Mouse (Mus musculus): ENCODE measurements around the gene Slc34a1. TPM values are rescaled to one million over a fixed set of nuclear protein-coding genes. Genes with fewer than 3 reads are reported as not detected.

Slc34a1 gene
- total RNA-seq (2014; fragmentation: Nextera tagmentation): not detected in 2 replicates
- total RNA-seq (2017): 0.06 and 0.93 TPM in 2 replicates
- polyA plus RNA-seq (2012): not detected in 2 replicates

- 0 out of 2 replicates have a peak, but pooled peaks cover 2% of the 10 kb centered on the region for H3K4me1 ChIP-seq (ENCODE audit: insufficient read depth, low read depth, low read length)
- DNase-seq (ENCODE audit: low spot score) (no peak), ATAC-seq (ENCODE audit: extremely low read depth, insufficient number of reproducible peaks, low FRiP score, poor library complexity, severe bottlenecking) (no peak)
- no peak within 1 kb of the TSS for H3K4me3 ChIP-seq (ENCODE audit: low read depth, low read length)
- no peaks in the 10 kb centered on the region for H3K9me3 ChIP-seq (replicated peaks)
- H3K36me3 ChIP-seq (replicated peaks): no peaks in the 10 kb centered on the region
- TF ChIP-seq CTCF (IDR thresholded peaks at IDR 0.05; ENCODE audit: low read depth, low read length) (no peak), GATA2 (IDR thresholded peaks at IDR 0.05; ENCODE audit: borderline replicate concordance, low read depth, low read length) (no peak), GATA1 (IDR thresholded peaks at IDR 0.05; ENCODE audit: borderline replicate concordance, low read length) (no peak), POLR2AphosphoS5 (IDR thresholded peaks at IDR 0.05; ENCODE audit: insufficient replicate concordance, low read depth, low read length) (no peak), TAL1 (conservative IDR thresholded peaks at IDR 0.05; ENCODE audit: low read depth, low read length) (no peak)
- H3K27me3 ChIP-seq (ENCODE audit: insufficient read depth, low read length): peaks cover 64% of the 10 kb centered on the region
Measured at GRCm38 (mm10) chr13:55398088-55398487, at the start of gene Slc34a1. Gene Slc34a1 (plus strand): TSS chr13:55398187.

DNA sequence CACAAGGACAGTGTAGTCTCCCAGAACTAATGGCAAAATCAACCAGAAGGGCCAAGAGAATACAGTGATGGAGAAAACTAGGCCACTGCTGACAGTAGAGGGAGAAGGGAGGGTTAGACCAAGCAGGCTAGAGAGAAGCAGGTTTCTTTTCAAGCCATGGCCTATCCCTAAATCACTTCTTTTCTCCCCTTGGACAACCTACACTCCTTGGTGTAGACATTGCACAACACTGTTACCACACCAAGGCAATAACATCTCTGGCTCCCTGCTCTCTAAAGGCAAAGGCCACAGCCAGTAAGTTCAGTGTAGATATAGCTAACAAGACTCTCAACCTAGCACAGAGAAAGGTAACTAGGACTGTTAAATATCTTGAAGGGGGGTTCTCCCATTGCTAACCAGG lies 36.8 kb upstream of the Slc34a1 start:
- DNase-seq (ENCODE audit: low spot score) (no peak), ATAC-seq (ENCODE audit: extremely low read depth, insufficient number of reproducible peaks, low FRiP score, poor library complexity, severe bottlenecking) (no peak)
- Histone ChIP-seq H3K4me1 (ENCODE audit: insufficient read depth, low read depth, low read length) (peaks cover 53% of the 10 kb centered on the region), H3K36me3 (replicated peaks) (peaks cover 52% of the 10 kb centered on the region), H3K4me3 (ENCODE audit: low read depth, low read length) (peak overlapping the region; percentile 100), H3K9me3 (replicated peaks) (no peaks in the 10 kb centered on the region), H3K27me3 (ENCODE audit: insufficient read depth, low read length) (no peaks in the 10 kb centered on the region)
- TF ChIP-seq POLR2AphosphoS5 (IDR thresholded peaks at IDR 0.05; ENCODE audit: insufficient replicate concordance, low read depth, low read length): no peak
- no peak for TF ChIP-seq GATA1 (IDR thresholded peaks at IDR 0.05; ENCODE audit: borderline replicate concordance, low read length)
- TF ChIP-seq TAL1 (conservative IDR thresholded peaks at IDR 0.05; ENCODE audit: low read depth, low read length): no peak
- no peak for TF ChIP-seq CTCF (IDR thresholded peaks at IDR 0.05; ENCODE audit: low read depth, low read length)
- TF ChIP-seq GATA2 (IDR thresholded peaks at IDR 0.05; ENCODE audit: borderline replicate concordance, low read depth, low read length): no peak

GRCm38 (mm10) chr13:55361974-55362452 lies 36.0 kb upstream of the Slc34a1 start:
- H3K4me1 ChIP-seq (ENCODE audit: insufficient read depth, low read depth, low read length): peaks cover 48% of the 10 kb centered on the region
- TF ChIP-seq GATA2 (IDR thresholded peaks at IDR 0.05; ENCODE audit: borderline replicate concordance, low read depth, low read length): no peak
- no peak for TF ChIP-seq GATA1 (IDR thresholded peaks at IDR 0.05; ENCODE audit: borderline replicate concordance, low read length)
- no peak for TF ChIP-seq CTCF (IDR thresholded peaks at IDR 0.05; ENCODE audit: low read depth, low read length)
- no peak for TF ChIP-seq TAL1 (conservative IDR thresholded peaks at IDR 0.05; ENCODE audit: low read depth, low read length)
- TF ChIP-seq POLR2AphosphoS5 (IDR thresholded peaks at IDR 0.05; ENCODE audit: insufficient replicate concordance, low read depth, low read length): no peak
- peaks cover 44% of the 10 kb centered on the region for H3K36me3 ChIP-seq (replicated peaks)
- H3K27me3 ChIP-seq (ENCODE audit: insufficient read depth, low read length): no peaks in the 10 kb centered on the region; the same call in 1 of the 2 replicates
- H3K9me3 ChIP-seq (replicated peaks): no peaks in the 10 kb centered on the region
- peak overlapping the region; percentile 100 for H3K4me3 ChIP-seq (ENCODE audit: low read depth, low read length)
- DNase-seq (ENCODE audit: low spot score): no peak
- no peak for ATAC-seq (ENCODE audit: extremely low read depth, insufficient number of reproducible peaks, low FRiP score, poor library complexity, severe bottlenecking)

DNA sequence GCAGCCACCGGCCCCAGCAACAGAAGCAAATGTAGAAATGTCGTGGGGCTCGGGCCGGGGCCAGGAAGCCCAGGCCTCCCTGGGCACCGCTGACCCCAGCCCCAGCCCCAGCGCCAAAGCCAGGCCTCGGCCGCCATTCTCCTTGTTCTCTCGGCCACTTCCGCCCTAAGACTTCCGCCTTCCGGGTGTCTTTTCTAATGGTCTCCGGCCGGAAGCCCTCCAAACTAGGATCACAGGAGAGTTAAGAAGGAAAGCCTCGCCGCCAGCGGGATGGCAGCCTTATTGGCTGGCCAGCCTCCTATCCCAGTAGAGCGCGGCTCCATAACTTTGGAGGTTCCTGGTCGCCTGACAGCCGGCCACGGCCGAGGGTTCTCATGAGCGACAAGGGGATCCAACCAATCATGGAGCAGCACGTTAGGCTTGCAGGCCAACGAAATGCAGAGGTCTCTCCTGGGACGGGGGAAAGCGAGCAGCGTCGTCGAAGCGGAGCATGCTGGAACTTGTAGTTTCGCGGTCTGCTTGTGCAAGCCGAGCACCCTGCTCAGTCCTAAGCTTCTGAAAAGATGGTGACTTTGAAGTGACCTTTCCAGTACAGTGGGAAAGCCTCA lies 35.4 kb upstream of the Slc34a1 start, which contains the start of gene Lman2:
TSS of gene Lman2 (minus strand) at position 331 of the 608 bp plus-strand sequence.
- Histone ChIP-seq H3K4me1 (ENCODE audit: insufficient read depth, low read depth, low read length) (peaks cover 46% of the 10 kb centered on the region), H3K36me3 (replicated peaks) (peaks cover 38% of the 10 kb centered on the region), H3K9me3 (replicated peaks) (no peaks in the 10 kb centered on the region), H3K4me3 (ENCODE audit: low read depth, low read length) (peak within 1 kb of the TSS; percentile 100), H3K27me3 (ENCODE audit: insufficient read depth, low read length) (no peaks in the 10 kb centered on the region; the same call in 1 of the 2 replicates)
- ATAC-seq (ENCODE audit: extremely low read depth, insufficient number of reproducible peaks, low FRiP score, poor library complexity, severe bottlenecking) (peak; percentile 94), DNase-seq (ENCODE audit: low spot score) (peak; percentile 89)
- TF ChIP-seq GATA2 (IDR thresholded peaks at IDR 0.05; ENCODE audit: borderline replicate concordance, low read depth, low read length) (no peak), GATA1 (IDR thresholded peaks at IDR 0.05; ENCODE audit: borderline replicate concordance, low read length) (no peak), POLR2AphosphoS5 (IDR thresholded peaks at IDR 0.05; ENCODE audit: insufficient replicate concordance, low read depth, low read length) (no peak), CTCF (IDR thresholded peaks at IDR 0.05; ENCODE audit: low read depth, low read length) (no peak), TAL1 (conservative IDR thresholded peaks at IDR 0.05; ENCODE audit: low read depth, low read length) (no peak)

- DNase-seq (ENCODE audit: low spot score): no peak
- peaks cover 49% of the 10 kb centered on the region for H3K4me1 ChIP-seq (ENCODE audit: insufficient read depth, low read depth, low read length)
- no peak for TF ChIP-seq CTCF (IDR thresholded peaks at IDR 0.05; ENCODE audit: low read depth, low read length)
- ATAC-seq (ENCODE audit: extremely low read depth, insufficient number of reproducible peaks, low FRiP score, poor library complexity, severe bottlenecking): no peak
- no peak overlapping the region for H3K4me3 ChIP-seq (ENCODE audit: low read depth, low read length)
- H3K9me3 ChIP-seq (replicated peaks): no peaks in the 10 kb centered on the region
- H3K27me3 ChIP-seq (ENCODE audit: insufficient read depth, low read length): peaks cover 27% of the 10 kb centered on the region; the same call in 1 of the 2 replicates
- H3K36me3 ChIP-seq (replicated peaks): peaks cover 7% of the 10 kb centered on the region
Measured at GRCm38 (mm10) chr13:55368401-55368800, 29.6 kb upstream of the Slc34a1 start.

- DNase-seq (ENCODE audit: low spot score) (peak; percentile 84), ATAC-seq (ENCODE audit: extremely low read depth, insufficient number of reproducible peaks, low FRiP score, poor library complexity, severe bottlenecking) (peak; percentile 87)
- TF ChIP-seq TAL1 (conservative IDR thresholded peaks at IDR 0.05; ENCODE audit: low read depth, low read length) (no peak), CTCF (IDR thresholded peaks at IDR 0.05; ENCODE audit: low read depth, low read length) (no peak), POLR2AphosphoS5 (IDR thresholded peaks at IDR 0.05; ENCODE audit: insufficient replicate concordance, low read depth, low read length) (no peak), GATA1 (IDR thresholded peaks at IDR 0.05; ENCODE audit: borderline replicate concordance, low read length) (no peak), GATA2 (IDR thresholded peaks at IDR 0.05; ENCODE audit: borderline replicate concordance, low read depth, low read length) (no peak)
- Histone ChIP-seq H3K4me1 (ENCODE audit: insufficient read depth, low read depth, low read length) (peaks cover 49% of the 10 kb centered on the region), H3K9me3 (replicated peaks) (no peaks in the 10 kb centered on the region), H3K36me3 (replicated peaks) (peaks cover 11% of the 10 kb centered on the region), H3K27me3 (ENCODE audit: insufficient read depth, low read length) (peaks cover 38% of the 10 kb centered on the region), H3K4me3 (ENCODE audit: low read depth, low read length) (peak within 1 kb of the TSS; percentile 72)
Measured at GRCm38 (mm10) chr13:55369531-55370114, 28.4 kb upstream of the Slc34a1 start, which contains the start of gene Rgs14. Gene Rgs14 (plus strand): TSS chr13:55369732.
